Mouse (Mus musculus) large intestine, adult 2 months (tissue): ENCODE results near the gene Ly6c1. TPM values are rescaled to one million over a fixed set of nuclear protein-coding genes. Genes with fewer than 3 reads are reported as not detected.
"Not testable (repeated sequence)": the region's sequence is repeated elsewhere in the genome, so short reads cannot be mapped to it uniquely, and the experiment has no call there.

Source experiments
- DNase-seq: peaks from one replicate; pipeline ENCODE4 v3.0.0-alpha.2; 2012; ENCODE audit warnings: low read depth, low spot score
- WGBS: fragments of 180-500 bp; shearing (Covaris S2); methylation state at CpG from one replicate; pipeline ENCODE4 v1.1.7; 2018; 5-methylcytosine and 5-hydroxymethylcytosine counted together
- polyA plus RNA-seq: library from polyadenylated mRNA; depleted of rRNA; stranded (reverse); fragments of >200 nt; gene quantifications from 2 replicates; pipeline ENCODE4 v1.2.3, GENCODE M21; 2012; rRNA removed

The Ly6c1 gene
- polyA plus RNA-seq: 83.3 and 90.0 TPM in 2 replicates

DNA sequence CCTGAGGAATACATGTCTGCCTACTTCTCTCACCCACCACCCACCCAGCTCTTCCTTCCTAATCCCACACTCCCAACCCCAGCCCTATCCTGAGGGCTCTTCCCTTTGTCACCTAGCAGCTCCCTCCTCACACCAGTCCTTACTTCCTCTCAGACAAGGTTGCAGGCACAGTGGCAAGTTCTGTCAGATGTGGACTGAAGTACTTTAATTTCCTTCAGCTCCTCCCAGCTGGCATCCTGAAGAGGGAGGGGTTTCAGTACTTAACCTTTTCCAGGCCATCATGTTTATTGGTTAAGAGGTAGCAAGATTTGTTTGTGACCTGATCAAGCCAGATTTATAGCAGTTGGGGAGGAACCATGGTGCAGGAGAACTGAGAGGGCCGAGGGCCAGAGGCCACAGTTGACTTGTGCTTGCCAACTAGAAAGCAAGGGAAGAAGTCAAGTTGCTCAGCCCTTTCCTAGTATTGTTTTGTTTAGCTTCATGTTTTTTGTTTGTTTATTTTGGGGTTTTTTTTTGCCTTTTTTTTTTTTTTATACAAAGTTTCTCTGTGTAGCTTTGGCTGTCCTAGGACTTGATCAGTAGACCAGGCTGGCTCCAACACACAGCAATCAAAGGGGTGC, at the start of gene Ly6c1:
Ly6c1 (minus strand) TSS at position 189 of the 620 bp plus-strand sequence.
- 38% methylated on average over 1 of the region's 1 CpGs for WGBS

DNA sequence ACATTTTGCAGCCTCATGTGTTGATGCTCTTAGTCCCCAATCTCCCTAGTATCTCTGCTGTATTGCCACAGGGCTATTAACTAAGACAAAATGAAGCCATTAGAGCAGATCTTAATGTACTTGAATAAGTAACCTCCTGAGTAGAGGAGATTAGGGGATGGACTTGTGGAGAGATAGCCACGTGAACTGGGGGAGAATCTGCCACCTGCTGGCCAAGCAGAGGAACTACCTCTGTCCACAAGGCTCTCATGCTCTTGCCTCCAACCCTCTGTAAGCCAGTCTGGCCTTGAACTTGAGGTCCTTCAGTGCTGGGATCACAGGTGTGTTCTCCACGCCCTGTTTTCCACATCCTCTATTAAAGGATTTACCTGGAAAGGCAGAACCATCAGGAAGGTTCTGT, 39.4 kb upstream of the Ly6c1 start:
- not testable (repeated sequence) for DNase-seq
- 1% methylated on average over 2 of the region's 2 CpGs for WGBS

More for the DNA sequence above, at the start of gene Ly6c1:
- not testable (repeated sequence) for DNase-seq

DNA sequence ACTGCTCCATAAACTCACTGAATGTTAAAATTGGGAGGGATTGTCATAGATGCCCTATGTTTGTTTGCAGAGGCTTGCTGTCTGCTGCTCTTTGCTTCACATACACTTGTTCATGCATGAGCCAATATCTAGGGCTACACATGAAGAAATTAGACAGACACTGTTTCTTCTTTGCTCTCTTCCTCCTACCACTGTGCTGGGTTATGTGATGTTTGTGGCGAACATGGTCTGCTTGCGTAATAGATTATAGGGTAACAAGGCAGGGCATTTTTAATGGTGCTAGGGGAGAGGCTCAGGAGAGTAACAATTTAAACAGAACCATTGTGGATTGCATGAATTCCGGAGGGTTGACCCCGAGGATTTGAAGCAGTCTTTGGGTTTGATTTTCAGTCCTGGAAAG, 21.3 kb upstream of the Ly6c1 start:
- 60% methylated on average over 4 of the region's 4 CpGs for WGBS
- no peak for DNase-seq

DNA sequence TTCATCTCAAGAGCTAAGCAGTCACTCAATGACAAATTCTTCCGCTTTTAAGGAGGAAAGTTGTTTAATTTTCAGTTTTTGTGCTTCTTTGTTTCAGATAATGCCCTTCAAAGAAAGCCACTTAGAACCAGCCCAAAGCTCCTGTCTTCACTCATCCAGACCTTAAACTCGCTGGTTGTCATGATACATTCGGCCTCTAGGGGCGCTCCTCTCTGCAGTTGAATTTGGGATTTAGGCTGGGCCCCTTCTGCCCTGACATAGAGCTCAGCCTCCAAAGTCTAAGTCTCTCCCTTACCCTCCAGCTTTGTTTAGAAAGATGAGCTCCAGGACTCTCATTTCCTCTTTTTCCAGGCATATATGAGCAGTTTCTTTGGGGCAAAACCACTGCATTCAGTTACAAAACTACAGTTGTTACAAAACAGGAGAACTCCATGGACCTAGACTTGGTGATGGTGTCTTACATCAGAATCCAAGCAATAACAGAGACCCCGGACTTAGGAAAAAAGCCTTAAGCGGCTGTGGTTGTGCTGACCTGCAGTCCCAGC, 13.5 kb upstream of the Ly6c1 start:
- 38% methylated on average over 6 of the region's 6 CpGs for WGBS
- not testable (repeated sequence) for DNase-seq

DNA sequence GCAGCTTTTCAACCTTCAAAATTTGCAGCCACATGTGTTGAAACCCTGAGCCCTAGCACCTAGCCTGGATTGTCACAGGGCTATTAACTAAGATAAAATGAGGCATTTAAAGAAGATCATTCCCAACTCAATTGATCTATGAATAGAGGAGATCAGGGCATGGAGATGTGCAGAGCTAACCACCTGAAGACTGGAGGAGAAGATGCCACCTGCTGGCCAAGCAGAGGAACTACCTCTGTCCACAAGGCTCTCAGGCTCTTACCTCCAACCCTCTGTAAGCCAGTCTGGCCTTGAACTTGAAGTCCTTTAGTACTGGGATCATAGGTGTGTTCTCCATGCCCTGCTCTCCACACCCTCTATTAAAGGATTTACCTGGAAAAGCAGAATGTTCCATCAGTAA, 11.9 kb upstream of the Ly6c1 start:
- no peak for DNase-seq

DNA sequence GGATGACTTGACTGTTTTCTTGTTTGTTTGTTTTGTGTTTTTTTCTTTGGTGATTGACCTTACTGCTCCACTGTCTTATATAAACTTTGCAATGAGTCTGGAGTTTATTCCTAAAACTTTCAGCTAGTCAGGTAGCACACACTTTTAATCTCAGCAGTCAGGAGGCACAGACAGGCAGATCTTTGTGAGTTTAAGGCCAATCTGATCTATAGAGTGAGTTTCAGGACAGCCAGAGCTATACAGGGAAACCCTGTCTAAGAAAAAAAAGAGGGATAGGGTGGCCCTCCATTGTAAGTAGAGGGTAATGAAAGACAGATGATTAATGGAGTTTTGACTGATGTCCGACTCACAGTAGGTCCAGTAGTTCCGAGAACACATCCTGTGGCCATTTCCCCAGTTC, 7.4 kb upstream of the Ly6c1 start:
- DNase-seq: no peak
- WGBS: 81% methylated on average over 2 of the region's 2 CpGs

DNA sequence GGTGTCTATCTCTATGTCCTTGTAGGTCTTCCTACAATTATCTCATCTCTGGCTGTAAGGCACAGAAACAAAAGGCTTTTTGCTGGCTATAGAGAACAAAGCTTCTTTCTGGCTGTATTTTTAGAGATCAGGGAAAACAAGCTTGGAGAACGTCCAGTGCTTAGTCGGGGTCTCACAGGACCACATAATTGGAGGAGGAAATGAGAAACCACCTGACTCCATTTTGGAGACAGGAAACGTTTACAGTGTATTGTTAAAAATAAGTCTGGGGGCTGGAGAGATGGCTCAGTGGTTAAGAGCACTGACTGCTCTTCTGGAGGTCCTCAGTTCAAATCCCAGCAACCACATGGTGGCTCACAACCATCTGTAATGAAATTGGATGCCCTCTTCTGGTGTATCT, 6.8 kb upstream of the Ly6c1 start:
- DNase-seq: not testable (repeated sequence)
- 56% methylated on average over 3 of the region's 3 CpGs for WGBS

DNA sequence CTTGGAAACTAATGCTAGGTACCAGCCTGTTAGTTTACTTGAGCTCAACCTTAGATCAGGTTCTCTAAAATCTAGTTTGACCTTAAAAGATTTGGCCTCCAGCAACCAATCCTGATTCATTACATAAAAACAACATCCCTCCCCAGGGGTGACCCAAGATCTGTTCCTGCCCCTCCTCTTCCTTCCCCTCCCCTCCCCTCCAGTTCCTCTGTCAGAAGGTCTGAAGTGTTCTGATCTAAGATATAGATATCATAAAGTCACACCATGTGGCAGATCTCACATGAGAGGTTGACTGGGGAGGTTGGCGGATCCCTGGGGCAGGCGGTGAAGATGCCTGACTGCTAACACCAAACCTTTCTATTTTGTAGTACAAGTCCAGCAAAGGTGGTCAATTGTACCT, 3.8 kb upstream of the Ly6c1 start:
- DNase-seq: not testable (repeated sequence)
- WGBS: 91% methylated on average over 2 of the region's 2 CpGs

DNA sequence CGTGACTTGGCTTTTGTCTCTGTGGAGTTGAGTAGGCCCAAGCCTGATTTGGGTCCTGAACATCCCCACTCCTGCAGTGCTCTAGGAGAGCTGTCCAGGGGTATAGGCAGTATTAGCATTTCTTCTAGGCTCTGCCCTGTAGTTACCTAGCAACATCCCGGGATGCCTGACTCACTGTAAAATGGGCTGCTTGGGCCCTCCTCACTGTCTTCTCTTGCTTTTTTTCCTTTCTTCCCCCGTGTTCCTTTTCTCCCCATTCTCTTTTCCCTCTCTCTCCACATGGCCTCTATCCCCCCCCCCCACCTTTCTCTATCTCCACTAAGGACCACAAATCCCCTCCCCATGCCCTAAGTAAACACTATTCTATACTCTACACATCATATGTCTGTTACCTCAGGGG, 2.5 kb upstream of the Ly6c1 start:
- DNase-seq: not testable (repeated sequence)
- WGBS: 49% methylated on average over 3 of the region's 3 CpGs

DNA sequence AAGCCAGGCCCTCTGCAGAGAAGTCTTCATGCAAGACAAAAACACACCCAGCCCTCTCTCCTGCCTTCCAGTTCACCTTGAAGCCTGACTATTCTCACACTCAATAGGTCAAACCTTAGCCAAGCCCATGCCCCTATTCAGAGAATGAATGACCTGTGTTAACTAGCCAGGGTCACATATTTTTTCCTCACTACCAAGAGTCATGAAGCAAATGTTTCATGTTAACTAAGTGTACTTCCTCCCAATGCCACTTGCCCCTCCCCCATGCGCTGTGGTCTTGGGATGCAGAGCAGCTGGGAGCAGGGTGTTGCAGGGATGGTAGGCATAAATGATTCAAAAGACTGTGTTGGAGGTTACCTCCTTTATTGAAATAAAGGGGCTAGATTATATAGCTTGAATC, 2.0 kb upstream of the Ly6c1 start:
- WGBS: 81% methylated on average over 1 of the region's 1 CpGs
- not testable (repeated sequence) for DNase-seq

DNA sequence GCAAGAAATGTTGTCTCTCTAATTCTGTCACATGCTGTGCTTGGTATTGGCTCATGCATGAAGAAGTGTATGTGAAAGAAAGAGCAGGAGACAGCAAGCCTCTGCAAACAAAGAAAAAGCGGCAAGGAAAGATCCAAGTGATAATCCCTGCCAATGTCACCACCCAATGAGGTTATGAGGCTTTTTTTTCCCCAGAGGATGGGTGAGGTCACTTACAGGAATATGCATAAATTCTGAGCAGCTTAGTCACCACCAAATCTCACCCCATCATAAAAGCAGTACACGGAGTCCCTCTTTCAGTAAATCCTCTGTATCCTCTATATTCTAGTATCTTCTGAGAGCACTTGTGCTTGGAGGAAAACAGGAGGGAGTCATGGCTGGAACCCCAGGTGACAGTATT, 1.2 kb upstream of the Ly6c1 start:
- 22% methylated on average over 2 of the region's 2 CpGs for WGBS
- not testable (repeated sequence) for DNase-seq

DNA sequence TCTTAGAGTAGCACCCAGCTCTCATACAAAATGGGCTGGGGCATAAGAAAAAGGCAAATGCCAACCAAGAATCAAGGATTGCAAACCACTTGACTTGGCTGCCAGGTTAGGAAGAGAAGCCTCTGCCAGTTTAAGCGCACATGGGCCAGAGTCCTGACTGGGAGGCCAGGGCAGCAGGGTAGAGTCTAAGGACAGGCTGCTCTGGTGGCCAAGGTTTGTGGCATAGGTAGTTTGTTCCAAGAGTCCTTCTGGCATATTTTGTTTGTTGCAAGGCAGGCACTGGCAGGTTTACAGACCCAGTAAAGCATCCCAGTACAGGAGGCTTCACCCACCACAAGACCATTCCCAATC, 685 bp downstream of the Ly6c1 start:
- not testable (repeated sequence) for DNase-seq
- 100% methylated on average over 1 of the region's 1 CpGs for WGBS

DNA sequence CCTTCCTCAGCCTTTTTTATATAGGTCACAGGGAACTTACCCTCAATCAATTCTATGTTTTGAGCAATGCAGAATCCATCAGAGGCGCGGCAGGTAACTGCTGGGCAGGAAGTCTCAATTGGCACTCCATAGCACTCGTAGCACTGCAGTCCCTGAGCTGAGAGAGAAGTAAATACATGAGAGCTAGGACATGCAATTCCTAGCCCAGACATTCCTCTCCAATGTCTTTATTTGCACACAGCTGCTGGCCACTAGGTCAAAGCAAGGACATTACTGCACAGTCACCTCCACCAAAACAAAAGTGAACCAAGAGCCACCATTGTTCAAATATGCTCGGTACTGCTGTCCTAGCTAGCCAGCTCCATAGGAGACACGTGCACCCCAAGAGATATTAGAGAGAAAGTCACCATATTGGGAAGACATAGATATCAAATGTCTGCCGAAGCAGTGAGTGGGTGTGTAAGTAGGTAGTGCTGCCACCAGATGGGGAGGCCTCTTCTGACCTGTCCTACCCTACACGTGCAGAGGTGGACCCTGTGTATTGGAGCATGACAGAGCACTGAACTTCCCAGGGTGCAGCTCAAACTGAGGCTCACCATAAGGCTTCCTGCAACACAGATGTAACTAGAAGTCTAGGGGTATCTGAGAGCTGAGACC, 1.2 kb downstream of the Ly6c1 start:
- 62% methylated on average over 5 of the region's 7 CpGs for WGBS
- DNase-seq: not testable (repeated sequence)

DNA sequence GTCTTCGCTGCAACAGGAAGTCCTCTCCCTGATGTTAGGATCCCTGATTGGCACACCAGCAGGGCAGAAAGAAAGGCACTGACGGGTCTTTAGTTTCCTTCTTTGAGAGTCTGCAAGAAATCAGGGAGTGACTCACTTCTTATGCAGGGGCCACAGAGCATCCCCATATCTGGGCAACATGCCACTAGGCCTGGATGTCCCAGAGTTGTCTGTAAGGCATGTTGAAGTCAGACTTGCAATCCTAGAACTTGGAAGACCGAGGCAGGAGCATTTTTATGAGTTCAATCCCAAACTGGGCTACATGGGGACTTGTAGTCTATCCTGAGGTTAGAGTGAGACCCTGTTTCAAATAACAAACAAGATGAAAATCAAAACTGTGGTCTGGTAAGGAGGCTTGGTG, 3.1 kb downstream of the Ly6c1 start:
- DNase-seq: not testable (repeated sequence)
- WGBS: 75% methylated on average over 3 of the region's 3 CpGs

DNA sequence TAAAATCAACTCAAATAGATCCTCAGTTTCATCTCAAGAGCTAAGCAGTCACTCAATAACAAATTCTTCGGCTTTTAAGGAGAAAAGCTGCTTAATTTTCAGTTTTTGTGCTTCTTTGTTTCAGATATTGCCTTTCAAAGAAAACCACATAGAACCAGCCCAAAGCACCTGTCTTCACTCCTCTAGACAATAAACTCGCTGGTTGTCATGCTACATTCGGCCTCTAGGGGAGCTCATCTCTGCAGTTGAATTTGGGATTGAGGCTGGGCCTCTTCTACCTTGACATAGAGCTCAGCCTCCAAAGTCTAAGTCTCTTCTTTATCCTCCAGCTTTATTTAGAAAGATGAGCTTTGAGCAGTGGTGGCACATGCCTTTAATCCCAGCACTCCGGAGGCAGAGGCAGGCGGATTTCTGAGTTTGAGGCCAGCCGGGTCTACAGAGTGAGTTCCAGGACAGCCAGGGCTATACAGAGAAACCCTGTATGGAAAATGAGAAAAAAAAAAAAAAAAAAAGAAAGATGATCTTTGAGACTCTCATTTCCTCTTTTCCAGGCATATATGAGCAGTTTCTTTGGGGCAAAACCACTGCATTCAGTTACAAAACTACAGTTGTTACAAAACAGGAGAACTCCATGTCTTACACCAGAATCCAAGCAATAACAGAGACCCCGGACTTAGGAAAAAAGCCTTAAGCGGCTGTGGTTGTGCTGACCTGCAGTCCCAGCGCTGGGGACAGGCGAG, 27.4 kb downstream of the Ly6c1 start:
- not testable (repeated sequence) for DNase-seq
- 72% methylated on average over 8 of the region's 10 CpGs for WGBS

DNA sequence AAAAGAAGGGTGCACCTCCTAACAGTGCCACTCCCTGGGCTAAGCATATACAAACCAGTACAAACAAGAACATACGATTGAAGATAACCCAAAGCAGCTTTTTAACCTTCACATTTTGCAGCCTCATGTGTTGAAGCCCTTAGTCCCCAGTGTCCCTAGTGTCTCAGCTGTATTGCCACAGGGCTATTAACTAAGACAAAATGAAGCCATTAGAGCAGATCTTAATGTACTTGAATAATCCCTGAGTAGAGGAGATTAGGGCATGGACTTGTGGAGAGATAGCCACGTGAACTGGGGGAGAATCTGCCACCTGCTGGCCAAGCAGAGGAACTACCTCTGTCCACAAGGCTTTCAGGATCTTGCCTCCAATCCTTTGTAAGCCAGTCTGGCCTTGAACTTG, 29.2 kb downstream of the Ly6c1 start:
- WGBS: 27% methylated on average over 2 of the region's 2 CpGs
- not testable (repeated sequence) for DNase-seq

Other genes starting within 250 kb of the Ly6c1 start
- 0.43 and 4.9 TPM in 2 replicates for gene Gml2, start 229.8 kb downstream of the Ly6c1 start, polyA plus RNA-seq
- 264 and 478 TPM in 2 replicates for gene 2010109I03Rik, start 151.8 kb downstream of the Ly6c1 start, polyA plus RNA-seq
- 0.20 and 0.23 TPM in 2 replicates for gene Ly6i, start 65.4 kb downstream of the Ly6c1 start, polyA plus RNA-seq
- gene Ly6a, start 50.8 kb downstream of the Ly6c1 start, polyA plus RNA-seq: 66.8 and 155 TPM in 2 replicates
- gene Ly6c2, start 63.1 kb upstream of the Ly6c1 start, polyA plus RNA-seq: 10.8 and 17.0 TPM in 2 replicates
- not detected in 2 replicates for gene Ly6g, start 106.4 kb upstream of the Ly6c1 start, polyA plus RNA-seq
- 47.5 and 66.0 TPM in 2 replicates for gene BC025446, start 167.5 kb upstream of the Ly6c1 start, polyA plus RNA-seq
- not detected in 2 replicates for gene Ly6f, start 219.6 kb upstream of the Ly6c1 start, polyA plus RNA-seq